Mouse (Mus musculus) lung, postnatal 0 days (tissue): Measurements from ENCODE around the gene Mreg.

Source experiments
- CTCF ChIP-seq: IDR thresholded peaks from 2 replicates; pipeline ENCODE4 v1.5.1; 2016; ENCODE audit warnings: antibody characterized with exemption, mild to moderate bottlenecking
- EP300 ChIP-seq: IDR thresholded peaks from 2 replicates; pipeline ENCODE4 v1.6.1; 2016; ENCODE audit warnings: antibody characterized with exemption, mild to moderate bottlenecking, control low read depth

DNA sequence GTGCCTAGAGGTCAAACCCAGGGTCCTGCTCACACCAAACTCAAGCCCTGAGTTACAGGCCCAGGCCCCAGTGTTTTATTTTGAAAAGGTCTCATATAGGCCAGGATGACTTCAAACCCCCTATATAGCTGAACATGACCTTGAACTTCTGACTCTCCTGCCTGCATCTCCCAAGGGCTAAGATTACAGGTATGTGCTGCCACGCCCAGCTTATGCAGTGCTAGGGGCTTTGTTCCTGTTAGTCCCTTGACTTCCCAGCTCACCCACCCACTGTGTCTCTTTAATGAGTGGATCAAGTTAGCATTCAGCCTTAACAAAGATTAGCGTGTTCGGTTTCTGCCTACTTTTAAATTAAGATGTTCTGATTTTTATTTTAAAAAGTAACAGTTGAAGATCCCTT is 1.8 kb upstream of the Mreg start:
- TF ChIP-seq CTCF (no peak), EP300 (no peak)
